Mouse (Mus musculus) forebrain, embryonic 10.5 days (tissue): ENCODE data around the gene Ero1lb. TPM values are rescaled to one million over a fixed set of nuclear protein-coding genes. Genes with fewer than 3 reads are reported as not detected.

Source experiments
- DNase-seq: peaks from one replicate; pipeline ENCODE4 v3.0.0-alpha.2; 2017; ENCODE audit warnings: low spot score; ENCODE audit errors: extremely low spot score
- H3K27ac ChIP-seq: fragments of 300-500 bp; sonication (generic); 2 replicates; pipeline ENCODE4 v1.5.1; 2016; ENCODE audit warnings: mild to moderate bottlenecking
- H3K27me3 ChIP-seq: fragments of 300-500 bp; sonication (generic); 2 replicates; pipeline ENCODE4 v1.6.1; 2016; ENCODE audit warnings: mild to moderate bottlenecking; ENCODE audit not compliant: poor library complexity, severe bottlenecking
- H3K36me3 ChIP-seq: fragments of 300-500 bp; sonication (generic); replicated peaks from 2 replicates; pipeline ENCODE4 v1.6.1; 2016; ENCODE audit warnings: mild to moderate bottlenecking, moderate library complexity
- H3K4me1 ChIP-seq: fragments of 300-500 bp; sonication (generic); 2 replicates; pipeline ENCODE4 v1.6.1; 2016
- H3K4me3 ChIP-seq: fragments of 300-500 bp; sonication (generic); 2 replicates; pipeline ENCODE4 v1.5.1; 2016; ENCODE audit warnings: mild to moderate bottlenecking, moderate library complexity
- H3K9me3 ChIP-seq: fragments of 300-500 bp; sonication (generic); 2 replicates; pipeline ENCODE4 v1.6.1; 2016; ENCODE audit warnings: mild to moderate bottlenecking, moderate library complexity
- WGBS: fragments of 180-500 bp; shearing (Covaris S2); methylation state at CpG from one replicate; pipeline ENCODE4 v1.1.7; 2016; 5-methylcytosine and 5-hydroxymethylcytosine counted together
- polyA plus RNA-seq: library from polyadenylated mRNA; unstranded; fragments of >200 nt; fragmentation: Nextera tagmentation; extraction: Ambion mirVana; gene quantifications from 2 replicates; pipeline ENCODE4 v1.2.1, GENCODE M21; 2016

Ero1lb gene
- polyA plus RNA-seq = 8.2 and 8.5 TPM in 2 replicates

GRCm38 (mm10) chr13:12565621-12566390 lies at the start of gene Ero1lb:
Ero1lb (plus strand) TSS chr13:12565874.
- peak; percentile 98 for DNase-seq
- Histone ChIP-seq H3K4me1 (peaks cover 19% of the 10 kb centered on the region), H3K27ac (peak within 1 kb of the TSS; percentile 79), H3K36me3 (no peaks in the 10 kb centered on the region), H3K27me3 (peaks cover 56% of the 10 kb centered on the region), H3K9me3 (no peaks in the 10 kb centered on the region), H3K4me3 (peak within 1 kb of the TSS; percentile 69)
- under 1% methylated on average over 73 of the region's 73 CpGs for WGBS

GRCm38 (mm10) chr13:12519371-12519770 lies 46.3 kb upstream of the Ero1lb start:
- peaks cover 17% of the 10 kb centered on the region for H3K4me1 ChIP-seq
- H3K27ac ChIP-seq = peak overlapping the region; percentile 69
- 5% methylated on average over 18 of the region's 18 CpGs for WGBS
- H3K9me3 ChIP-seq = no peaks in the 10 kb centered on the region
- peak overlapping the region; percentile 60 for H3K4me3 ChIP-seq
- no peaks in the 10 kb centered on the region for H3K36me3 ChIP-seq
- DNase-seq = no peak
- peaks cover 56% of the 10 kb centered on the region for H3K27me3 ChIP-seq

- H3K27ac ChIP-seq = peak within 1 kb of the TSS; percentile 78
- under 1% methylated on average over 35 of the region's 35 CpGs for WGBS
- H3K36me3 ChIP-seq = no peaks in the 10 kb centered on the region
- H3K4me1 ChIP-seq = peaks cover 17% of the 10 kb centered on the region
- no peaks in the 10 kb centered on the region for H3K9me3 ChIP-seq
- DNase-seq = peak; percentile 73
- H3K27me3 ChIP-seq = peaks cover 56% of the 10 kb centered on the region
- H3K4me3 ChIP-seq = peak within 1 kb of the TSS; percentile 60
These were observed 45.6 kb upstream of the Ero1lb start, which contains the start of gene Edaradd for GRCm38 (mm10) chr13:12519955-12520584. Edaradd (minus strand) TSS chr13:12520438.

GRCm38 (mm10) chr13:12522346-12522745 lies 43.3 kb upstream of the Ero1lb start:
- Histone ChIP-seq H3K4me3 (no peak overlapping the region), H3K4me1 (peaks cover 17% of the 10 kb centered on the region), H3K27ac (no peak overlapping the region), H3K27me3 (peaks cover 54% of the 10 kb centered on the region), H3K36me3 (no peaks in the 10 kb centered on the region), H3K9me3 (no peaks in the 10 kb centered on the region)
- DNase-seq = no peak

- Histone ChIP-seq H3K27me3 (peaks cover 23% of the 10 kb centered on the region), H3K27ac (no peak overlapping the region), H3K36me3 (no peaks in the 10 kb centered on the region), H3K4me1 (no peaks in the 10 kb centered on the region), H3K9me3 (no peaks in the 10 kb centered on the region), H3K4me3 (no peak overlapping the region)
- 96% methylated on average over 4 of the region's 4 CpGs for WGBS
- no peak for DNase-seq
These were observed 40.0 kb upstream of the Ero1lb start for GRCm38 (mm10) chr13:12525678-12526077.

- H3K36me3 ChIP-seq = no peaks in the 10 kb centered on the region
- WGBS = 84% methylated on average over 3 of the region's 3 CpGs
- peaks cover 3% of the 10 kb centered on the region; the same call in 1 of the 2 replicates for H3K9me3 ChIP-seq
- H3K4me1 ChIP-seq = peaks cover 3% of the 10 kb centered on the region
- DNase-seq = no peak
- no peak overlapping the region for H3K27ac ChIP-seq
- H3K27me3 ChIP-seq = no peaks in the 10 kb centered on the region
- no peak overlapping the region for H3K4me3 ChIP-seq
These were observed 31.0 kb upstream of the Ero1lb start for GRCm38 (mm10) chr13:12534628-12535027.

- no peak for DNase-seq
- Histone ChIP-seq H3K4me1 (peaks cover 21% of the 10 kb centered on the region), H3K9me3 (peaks cover 3% of the 10 kb centered on the region; the same call in 1 of the 2 replicates), H3K36me3 (no peaks in the 10 kb centered on the region), H3K27ac (no peak overlapping the region), H3K27me3 (peaks cover 12% of the 10 kb centered on the region), H3K4me3 (no peak overlapping the region)
- 79% methylated on average over 6 of the region's 6 CpGs for WGBS
These were observed 27.7 kb upstream of the Ero1lb start for GRCm38 (mm10) chr13:12537971-12538370.

- Histone ChIP-seq H3K9me3 (peaks cover 3% of the 10 kb centered on the region; the same call in 1 of the 2 replicates), H3K27me3 (peaks cover 12% of the 10 kb centered on the region), H3K4me1 (peaks cover 21% of the 10 kb centered on the region), H3K4me3 (no peak overlapping the region), H3K27ac (no peak overlapping the region), H3K36me3 (no peaks in the 10 kb centered on the region)
- DNase-seq = no peak
- WGBS = 15% methylated on average over 11 of the region's 11 CpGs
These were observed 26.0 kb upstream of the Ero1lb start for GRCm38 (mm10) chr13:12539716-12540115.

GRCm38 (mm10) chr13:12540119-12540518 lies 25.6 kb upstream of the Ero1lb start:
- no peak overlapping the region for H3K27ac ChIP-seq
- no peaks in the 10 kb centered on the region for H3K36me3 ChIP-seq
- WGBS = 52% methylated on average over 13 of the region's 13 CpGs
- peaks cover 12% of the 10 kb centered on the region for H3K27me3 ChIP-seq
- H3K4me3 ChIP-seq = no peak overlapping the region
- no peak for DNase-seq
- peaks cover 3% of the 10 kb centered on the region; the same call in 1 of the 2 replicates for H3K9me3 ChIP-seq
- peaks cover 21% of the 10 kb centered on the region for H3K4me1 ChIP-seq

- no peaks in the 10 kb centered on the region for H3K9me3 ChIP-seq
- H3K27ac ChIP-seq = no peak overlapping the region
- H3K4me3 ChIP-seq = peak overlapping the region; percentile 31
- whole genome bisulfite sequencing = 11% methylated on average over 23 of the region's 23 CpGs
- H3K36me3 ChIP-seq = no peaks in the 10 kb centered on the region
- H3K27me3 ChIP-seq = peaks cover 12% of the 10 kb centered on the region
- H3K4me1 ChIP-seq = peaks cover 21% of the 10 kb centered on the region
- peak; percentile 69 for DNase-seq
These were observed 23.4 kb upstream of the Ero1lb start for GRCm38 (mm10) chr13:12542006-12542981.

GRCm38 (mm10) chr13:12543246-12543645 lies 22.4 kb upstream of the Ero1lb start:
- Histone ChIP-seq H3K27ac (no peak overlapping the region), H3K36me3 (no peaks in the 10 kb centered on the region)

GRCm38 (mm10) chr13:12543880-12544568 lies 21.6 kb upstream of the Ero1lb start:
- DNase-seq = no peak
- H3K4me3 ChIP-seq = no peak overlapping the region
- peaks cover 12% of the 10 kb centered on the region for H3K27me3 ChIP-seq
- WGBS = 90% methylated on average over 8 of the region's 8 CpGs
- no peaks in the 10 kb centered on the region for H3K9me3 ChIP-seq
- H3K36me3 ChIP-seq = no peaks in the 10 kb centered on the region
- peaks cover 21% of the 10 kb centered on the region for H3K4me1 ChIP-seq
- H3K27ac ChIP-seq = no peak overlapping the region

More at GRCm38 (mm10) chr13:12543246-12543645, 22.4 kb upstream of the Ero1lb start:
- Histone ChIP-seq H3K27me3 (peaks cover 12% of the 10 kb centered on the region), H3K4me3 (no peak overlapping the region), H3K4me1 (peaks cover 21% of the 10 kb centered on the region), H3K9me3 (no peaks in the 10 kb centered on the region)
- WGBS = 85% methylated on average over 5 of the region's 5 CpGs
- DNase-seq = no peak
